Mouse (Mus musculus): ENCODE data around the gene Rasgef1b.

DNA sequence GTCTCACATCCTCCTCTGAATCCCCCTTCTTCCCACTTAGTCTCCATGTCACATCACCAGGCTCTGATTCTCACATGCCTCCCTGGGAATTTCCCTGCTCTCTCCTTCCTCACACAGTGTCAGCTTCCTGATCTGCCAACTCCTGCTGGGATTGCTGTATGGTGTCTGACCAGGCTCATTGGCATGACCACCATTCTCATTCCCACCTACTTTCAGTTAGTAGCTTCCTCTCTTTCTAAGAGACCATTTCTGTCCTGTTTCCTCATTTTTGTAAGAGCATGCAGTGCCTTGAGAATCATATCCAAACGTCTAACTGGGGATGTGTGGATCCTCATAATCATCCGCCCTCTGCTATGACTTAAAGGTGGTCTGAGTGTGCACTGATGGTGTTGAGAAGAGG, 313.8 kb downstream of the Rasgef1b start:
- TF ChIP-seq CTCF (IDR thresholded peaks at IDR 0.05; ENCODE audit: control insufficient read depth, insufficient read depth, low read length) (no peak), POLR2A (IDR thresholded peaks at IDR 0.05; ENCODE audit: borderline replicate concordance, control insufficient read depth, low read depth, low read length) (no peak)
